Mouse (Mus musculus) forebrain, embryonic 12.5 days (tissue): ENCODE data around the gene Ltbp4. TPM values are rescaled to one million over a fixed set of nuclear protein-coding genes. Genes with fewer than 3 reads are reported as not detected.

ENCODE experiments used
- ATAC-seq: fragments of 200-750 bp; cut with Nextera tagmentation; 2 replicates; pipeline ENCODE4 v1.8.0; 2017; ENCODE audit warnings: moderate TSS enrichment; ENCODE audit not compliant: low FRiP score
- H3K27ac ChIP-seq: fragments of 300-500 bp; sonication (generic); 2 replicates; pipeline ENCODE4 v1.5.1; 2016; ENCODE audit warnings: mild to moderate bottlenecking
- H3K27me3 ChIP-seq: fragments of 300-500 bp; sonication (generic); 2 replicates; pipeline ENCODE4 v1.6.1; 2016; ENCODE audit warnings: mild to moderate bottlenecking
- H3K36me3 ChIP-seq: fragments of 300-500 bp; sonication (generic); replicated peaks from 2 replicates; pipeline ENCODE4 v1.6.1; 2016; ENCODE audit warnings: mild to moderate bottlenecking
- H3K4me1 ChIP-seq: fragments of 300-500 bp; sonication (generic); 2 replicates; pipeline ENCODE4 v1.6.1; 2016
- H3K4me2 ChIP-seq: fragments of 300-500 bp; sonication (generic); 2 replicates; pipeline ENCODE4 v1.6.1; 2016; ENCODE audit warnings: mild to moderate bottlenecking, moderate library complexity
- H3K4me3 ChIP-seq: fragments of 300-500 bp; sonication (generic); replicated peaks from 2 replicates; pipeline ENCODE4 v1.5.1; 2016; ENCODE audit warnings: mild to moderate bottlenecking
- H3K9ac ChIP-seq: fragments of 300-500 bp; sonication (generic); 2 replicates; pipeline ENCODE4 v1.6.1; 2016; ENCODE audit warnings: mild to moderate bottlenecking
- H3K9me3 ChIP-seq: fragments of 300-500 bp; sonication (generic); 2 replicates; pipeline ENCODE4 v1.6.1; 2016
- WGBS: fragments of 180-500 bp; shearing (Covaris S2); methylation state at CpG from one replicate; pipeline ENCODE4 v1.1.7; 2016; 5-methylcytosine and 5-hydroxymethylcytosine counted together
- polyA plus RNA-seq: library from polyadenylated mRNA; unstranded; fragments of >200 nt; fragmentation: Nextera tagmentation; extraction: Ambion mirVana; gene quantifications from 2 replicates; pipeline ENCODE4 v1.2.1, GENCODE M21; 2016

The Ltbp4 gene
- polyA plus RNA-seq, 1 experiment from 2014 or later, result 16.5 TPM

- 79% methylated on average over 24 of the region's 24 CpGs for WGBS
- H3K27ac ChIP-seq, result no peak overlapping the region
- no peaks in the 10 kb centered on the region for H3K36me3 ChIP-seq
- ATAC-seq, result no peak
- no peak overlapping the region for H3K4me3 ChIP-seq
- H3K4me2 ChIP-seq, result no peak overlapping the region
- H3K4me1 ChIP-seq, result peaks cover 15% of the 10 kb centered on the region
- H3K9me3 ChIP-seq, result no peaks in the 10 kb centered on the region
- H3K27me3 ChIP-seq, result peaks cover 23% of the 10 kb centered on the region
- H3K9ac ChIP-seq, result no peak overlapping the region
Measured at GRCm38 (mm10) chr7:27306161-27307160, 31.0 kb downstream of the Ltbp4 start.

GRCm38 (mm10) chr7:27305091-27305730 is 32.3 kb downstream of the Ltbp4 start:
- Histone ChIP-seq H3K9me3 (no peaks in the 10 kb centered on the region), H3K4me1 (peaks cover 8% of the 10 kb centered on the region)

GRCm38 (mm10) chr7:27302172-27302571 is 35.3 kb downstream of the Ltbp4 start:
- 15% methylated on average over 11 of the region's 11 CpGs for WGBS
- H3K9ac ChIP-seq, result no peak overlapping the region
- no peak overlapping the region for H3K27ac ChIP-seq
- no peak overlapping the region for H3K4me3 ChIP-seq
- no peaks in the 10 kb centered on the region for H3K36me3 ChIP-seq
- peaks cover 10% of the 10 kb centered on the region; the same call in 1 of the 2 replicates for H3K27me3 ChIP-seq
- H3K4me2 ChIP-seq, result no peak overlapping the region
- H3K4me1 ChIP-seq, result no peaks in the 10 kb centered on the region
- H3K9me3 ChIP-seq, result no peaks in the 10 kb centered on the region
- no peak for ATAC-seq

More at GRCm38 (mm10) chr7:27305091-27305730, 32.3 kb downstream of the Ltbp4 start:
- 86% methylated on average over 17 of the region's 17 CpGs for WGBS
- Histone ChIP-seq H3K4me3 (no peak overlapping the region), H3K27ac (no peak overlapping the region), H3K27me3 (peaks cover 16% of the 10 kb centered on the region), H3K4me2 (no peak overlapping the region), H3K9ac (no peak overlapping the region), H3K36me3 (no peaks in the 10 kb centered on the region)
- no peak for ATAC-seq

- WGBS, result 77% methylated on average over 5 of the region's 5 CpGs
- H3K27me3 ChIP-seq, result peaks cover 10% of the 10 kb centered on the region; the same call in 1 of the 2 replicates
- no peaks in the 10 kb centered on the region for H3K36me3 ChIP-seq
- no peak overlapping the region for H3K4me3 ChIP-seq
- H3K9ac ChIP-seq, result no peak overlapping the region
- H3K4me1 ChIP-seq, result no peaks in the 10 kb centered on the region
- no peak overlapping the region for H3K27ac ChIP-seq
- H3K4me2 ChIP-seq, result no peak overlapping the region
- no peak for ATAC-seq
- H3K9me3 ChIP-seq, result 0 out of 2 replicates have a peak, but pooled peaks cover 4% of the 10 kb centered on the region
Measured at GRCm38 (mm10) chr7:27300801-27301200, 36.7 kb downstream of the Ltbp4 start.

- WGBS, result 91% methylated on average over 4 of the region's 4 CpGs
- no peaks in the 10 kb centered on the region for H3K4me1 ChIP-seq
Measured at GRCm38 (mm10) chr7:27300351-27300750, 37.1 kb downstream of the Ltbp4 start.

GRCm38 (mm10) chr7:27298816-27299215 is 38.7 kb downstream of the Ltbp4 start:
- Histone ChIP-seq H3K27ac (no peak overlapping the region), H3K4me1 (no peaks in the 10 kb centered on the region), H3K27me3 (peaks cover 8% of the 10 kb centered on the region; the same call in 1 of the 2 replicates), H3K9ac (no peak overlapping the region), H3K4me3 (no peak overlapping the region), H3K9me3 (0 out of 2 replicates have a peak, but pooled peaks cover 4% of the 10 kb centered on the region), H3K36me3 (no peaks in the 10 kb centered on the region), H3K4me2 (no peak overlapping the region)
- 92% methylated on average over 6 of the region's 6 CpGs for WGBS
- ATAC-seq, result no peak

More at GRCm38 (mm10) chr7:27300351-27300750, 37.1 kb downstream of the Ltbp4 start:
- H3K4me3 ChIP-seq, result no peak overlapping the region
- H3K9me3 ChIP-seq, result 0 out of 2 replicates have a peak, but pooled peaks cover 4% of the 10 kb centered on the region
- H3K27ac ChIP-seq, result no peak overlapping the region
- no peaks in the 10 kb centered on the region for H3K36me3 ChIP-seq
- no peak overlapping the region for H3K9ac ChIP-seq
- no peak for ATAC-seq
- H3K4me2 ChIP-seq, result no peak overlapping the region
- H3K27me3 ChIP-seq, result peaks cover 10% of the 10 kb centered on the region; the same call in 1 of the 2 replicates

GRCm38 (mm10) chr7:27298033-27298610 is 39.4 kb downstream of the Ltbp4 start:
- WGBS, result 89% methylated on average over 16 of the region's 16 CpGs
- ATAC-seq, result no peak

GRCm38 (mm10) chr7:27296518-27296917 is 41.0 kb downstream of the Ltbp4 start:
- H3K27ac ChIP-seq, result no peak overlapping the region
- no peak for ATAC-seq
- 88% methylated on average over 4 of the region's 4 CpGs for WGBS
- no peak overlapping the region for H3K4me3 ChIP-seq
- no peaks in the 10 kb centered on the region for H3K4me1 ChIP-seq
- H3K27me3 ChIP-seq, result peaks cover 11% of the 10 kb centered on the region; the same call in 1 of the 2 replicates
- no peak overlapping the region for H3K4me2 ChIP-seq
- no peaks in the 10 kb centered on the region for H3K36me3 ChIP-seq
- no peak overlapping the region for H3K9ac ChIP-seq
- 0 out of 2 replicates have a peak, but pooled peaks cover 4% of the 10 kb centered on the region for H3K9me3 ChIP-seq

More at GRCm38 (mm10) chr7:27298033-27298610, 39.4 kb downstream of the Ltbp4 start:
- Histone ChIP-seq H3K4me3 (no peak overlapping the region), H3K9ac (no peak overlapping the region), H3K4me1 (no peaks in the 10 kb centered on the region), H3K4me2 (no peak overlapping the region), H3K36me3 (no peaks in the 10 kb centered on the region), H3K27me3 (peaks cover 11% of the 10 kb centered on the region; the same call in 1 of the 2 replicates), H3K27ac (no peak overlapping the region), H3K9me3 (0 out of 2 replicates have a peak, but pooled peaks cover 4% of the 10 kb centered on the region)

GRCm38 (mm10) chr7:27295956-27296355 is 41.5 kb downstream of the Ltbp4 start:
- H3K9ac ChIP-seq, result no peak overlapping the region
- no peaks in the 10 kb centered on the region for H3K36me3 ChIP-seq
- 84% methylated on average over 4 of the region's 4 CpGs for WGBS
- H3K27me3 ChIP-seq, result peaks cover 11% of the 10 kb centered on the region; the same call in 1 of the 2 replicates
- no peak overlapping the region for H3K4me3 ChIP-seq
- no peak overlapping the region for H3K27ac ChIP-seq
- 0 out of 2 replicates have a peak, but pooled peaks cover 4% of the 10 kb centered on the region for H3K9me3 ChIP-seq
- ATAC-seq, result no peak
- no peak overlapping the region for H3K4me2 ChIP-seq
- no peaks in the 10 kb centered on the region for H3K4me1 ChIP-seq

GRCm38 (mm10) chr7:27291795-27292466 is 45.6 kb downstream of the Ltbp4 start:
- Histone ChIP-seq H3K4me2 (no peak overlapping the region), H3K4me1 (no peaks in the 10 kb centered on the region), H3K9me3 (0 out of 2 replicates have a peak, but pooled peaks cover 4% of the 10 kb centered on the region), H3K36me3 (no peaks in the 10 kb centered on the region), H3K9ac (no peak overlapping the region), H3K27ac (no peak overlapping the region), H3K4me3 (no peak overlapping the region), H3K27me3 (0 out of 2 replicates have a peak, but pooled peaks cover 3% of the 10 kb centered on the region)
- ATAC-seq, result no peak
- 75% methylated on average over 12 of the region's 12 CpGs for WGBS

GRCm38 (mm10) chr7:27290555-27290954 is 46.9 kb downstream of the Ltbp4 start:
- H3K9ac ChIP-seq, result no peak overlapping the region
- ATAC-seq, result no peak
- H3K4me1 ChIP-seq, result peaks cover under 1% of the 10 kb centered on the region; the same call in 1 of the 2 replicates
- H3K9me3 ChIP-seq, result no peaks in the 10 kb centered on the region
- 0 out of 2 replicates have a peak, but pooled peaks cover 4% of the 10 kb centered on the region for H3K27me3 ChIP-seq
- no peak overlapping the region for H3K4me2 ChIP-seq
- no peaks in the 10 kb centered on the region for H3K36me3 ChIP-seq
- WGBS, result 64% methylated on average over 2 of the region's 2 CpGs
- H3K27ac ChIP-seq, result no peak overlapping the region
- H3K4me3 ChIP-seq, result no peak overlapping the region
